Mouse (Mus musculus): ENCODE measurements around the gene Pik3r2.

GRCm38 (mm10) chr8:70770748-70771147 is 5.8 kb downstream of the Pik3r2 start:
- TF ChIP-seq CTCF (IDR thresholded peaks at IDR 0.05 in 2 of 3, conservative IDR thresholded peaks at IDR 0.05 in 1 of 3; ENCODE audit: control insufficient read depth in 1 of 3, insufficient read depth in 1 of 3, low read depth in 2 of 3, low read length in 3 of 3, poor library complexity in 1 of 3, severe bottlenecking in 1 of 3), result no peak
- no peak for TF ChIP-seq EP300 (IDR thresholded peaks at IDR 0.05; ENCODE audit: low read depth in 1 of 2, low read length in 2 of 2)
- no peak for TF ChIP-seq MAZ (IDR thresholded peaks at IDR 0.05; ENCODE audit: low read depth, low read length)
- TF ChIP-seq MXI1 (IDR thresholded peaks at IDR 0.05; ENCODE audit: low read depth, low read length), result no peak
